Mouse (Mus musculus) left cerebral cortex, postnatal 10 days (tissue): Measurements from ENCODE around the gene Hmga1. TPM values are rescaled to one million over a fixed set of nuclear protein-coding genes. Genes with fewer than 3 reads are reported as not detected.

ENCODE experiments used
- DNase-seq, 2 experiments: peaks; one replicate each; pipeline ENCODE4 v3.0.0; 2021 to 2022; ENCODE audit warnings: low spot score in 2 of 2, mixed read lengths in 1 of 2; ENCODE audit errors: extremely low spot score in 1 of 2
- intact Hi-C: fragments of 180-260 bp; cut with DNase I; formaldehyde crosslinking; loops from one replicate; pipeline ENCODE4 v1.15.1; 2025
- total RNA-seq, 2 experiments: library from RNA; stranded (reverse); gene quantifications; 2 replicates each; pipeline ENCODE4 v1.2.3; 2021

Gene Hmga1
- 10 to 100 TPM; 40.6 TPM for total RNA-seq

- peak in 1 of 2 experiments; percentile 93 for DNase-seq
- intact Hi-C loops, result no loop called here
These were observed at the start of gene Hmga1 for GRCm38 (mm10) chr17:27556315-27557011. Gene Hmga1 (plus strand): TSS chr17:27556497.

DNA sequence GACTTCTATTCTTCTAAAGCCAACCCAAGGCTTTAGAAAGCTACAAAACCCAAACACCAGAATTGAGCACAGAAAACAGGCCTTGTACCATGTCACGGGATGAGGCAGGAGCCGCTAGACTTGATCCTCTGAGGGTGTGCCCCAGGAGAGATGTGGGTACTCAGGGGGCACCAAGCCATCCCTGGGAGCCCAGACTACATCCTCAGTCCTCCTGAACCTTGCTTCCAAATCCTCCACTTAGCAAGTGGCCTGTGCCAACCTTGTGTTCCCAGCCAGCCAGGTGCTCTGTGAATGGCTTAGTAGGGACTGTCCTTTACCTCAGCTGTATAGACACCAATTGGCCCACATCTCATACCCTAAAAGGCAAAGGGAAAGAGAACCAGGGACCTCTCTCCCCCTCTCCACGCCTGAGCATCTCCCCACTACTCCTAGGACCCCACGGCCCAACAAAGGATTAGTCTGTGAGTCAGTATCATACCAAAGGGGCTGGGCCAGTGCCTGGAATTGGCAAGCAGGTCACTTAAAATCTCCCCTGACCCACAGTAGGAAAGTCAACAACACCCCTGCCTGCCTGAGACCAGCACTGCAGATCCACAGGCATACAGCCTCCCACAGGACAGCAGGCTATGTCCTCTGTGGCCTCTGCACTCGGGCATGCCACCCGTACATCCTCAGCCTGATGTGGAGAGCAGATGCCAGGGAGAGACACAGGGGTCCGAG, 49.3 kb upstream of the Hmga1 start:
- intact Hi-C loops, result no loop called here
- DNase-seq, result no peak

GRCm38 (mm10) chr17:27507591-27507945, 48.7 kb upstream of the Hmga1 start:
- intact Hi-C loops, result no loop called here
- no peak for DNase-seq

DNA sequence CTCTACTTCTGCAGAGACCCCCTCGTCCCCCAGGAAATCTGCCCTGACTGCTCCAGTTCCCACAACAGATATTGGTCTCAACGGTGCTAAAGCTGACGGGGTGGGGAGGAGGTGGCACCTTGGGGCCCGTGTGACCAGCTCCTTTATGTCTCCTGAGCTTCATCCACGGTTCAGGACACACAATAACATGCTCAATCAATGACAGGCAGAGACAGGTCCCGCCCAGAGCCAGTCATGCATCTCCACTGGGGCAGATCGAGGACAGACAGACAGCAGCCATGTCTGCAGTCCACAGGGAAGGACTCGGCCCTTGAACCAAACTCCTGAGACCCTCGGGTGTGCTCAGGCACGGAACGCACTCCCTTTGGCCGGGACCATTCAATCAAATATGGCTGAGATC, 48.3 kb upstream of the Hmga1 start:
- intact Hi-C loops, result no loop called here
- DNase-seq, result no peak

DNA sequence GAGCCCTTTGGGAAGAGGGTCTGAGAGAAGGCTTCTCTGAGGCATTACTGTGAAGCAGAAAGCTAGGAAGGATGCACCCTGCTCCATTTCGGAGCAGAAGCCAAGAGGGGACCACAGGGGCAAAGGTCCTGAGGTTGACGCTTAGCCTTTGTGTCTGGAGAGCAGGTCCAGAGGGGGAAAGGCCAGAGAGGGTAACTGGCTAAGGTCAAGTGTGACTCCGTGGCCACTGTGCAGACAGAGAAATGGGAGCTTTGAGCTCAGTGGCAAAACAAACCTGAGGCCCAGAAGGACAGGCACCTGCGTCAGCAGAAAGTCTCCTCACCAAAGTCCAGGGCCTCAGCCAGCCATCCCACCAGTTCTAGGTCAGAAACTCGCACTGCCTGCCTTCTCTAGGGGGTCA, 47.8 kb upstream of the Hmga1 start:
- DNase-seq, result no peak
- intact Hi-C loops, result no loop called here

- no peak for DNase-seq
- intact Hi-C loops, result no loop called here
These were observed 47.2 kb upstream of the Hmga1 start for GRCm38 (mm10) chr17:27509056-27509455.

GRCm38 (mm10) chr17:27510258-27511124, 45.8 kb upstream of the Hmga1 start:
- intact Hi-C loops, result loop anchor here (10.0 kb wide), 1 partner anchor 296 kb away; no protein-coding TSS in a partner anchor
- no peak for DNase-seq

GRCm38 (mm10) chr17:27511125-27511735, 45.1 kb upstream of the Hmga1 start:
- DNase-seq, result no peak
- intact Hi-C loops, result loop anchor here (10.0 kb wide), 1 partner anchor 296 kb away; no protein-coding TSS in a partner anchor

GRCm38 (mm10) chr17:27511865-27512618, 44.3 kb upstream of the Hmga1 start:
- DNase-seq, result peak in 1 of 2 experiments; percentile 71
- intact Hi-C loops, result loop anchor here (10.0 kb wide), 1 partner anchor 297 kb away; no protein-coding TSS in a partner anchor

- no peak for DNase-seq
- intact Hi-C loops, result loop anchor here (10.0 kb wide), 1 partner anchor 298 kb away; no protein-coding TSS in a partner anchor
These were observed 43.6 kb upstream of the Hmga1 start for GRCm38 (mm10) chr17:27512619-27513161.

- intact Hi-C loops, result loop anchor here (10.0 kb wide), 1 partner anchor 299 kb away; no protein-coding TSS in a partner anchor
- peak in 1 of 2 experiments; percentile 59 for DNase-seq
These were observed 42.9 kb upstream of the Hmga1 start for GRCm38 (mm10) chr17:27513279-27513915.

DNA sequence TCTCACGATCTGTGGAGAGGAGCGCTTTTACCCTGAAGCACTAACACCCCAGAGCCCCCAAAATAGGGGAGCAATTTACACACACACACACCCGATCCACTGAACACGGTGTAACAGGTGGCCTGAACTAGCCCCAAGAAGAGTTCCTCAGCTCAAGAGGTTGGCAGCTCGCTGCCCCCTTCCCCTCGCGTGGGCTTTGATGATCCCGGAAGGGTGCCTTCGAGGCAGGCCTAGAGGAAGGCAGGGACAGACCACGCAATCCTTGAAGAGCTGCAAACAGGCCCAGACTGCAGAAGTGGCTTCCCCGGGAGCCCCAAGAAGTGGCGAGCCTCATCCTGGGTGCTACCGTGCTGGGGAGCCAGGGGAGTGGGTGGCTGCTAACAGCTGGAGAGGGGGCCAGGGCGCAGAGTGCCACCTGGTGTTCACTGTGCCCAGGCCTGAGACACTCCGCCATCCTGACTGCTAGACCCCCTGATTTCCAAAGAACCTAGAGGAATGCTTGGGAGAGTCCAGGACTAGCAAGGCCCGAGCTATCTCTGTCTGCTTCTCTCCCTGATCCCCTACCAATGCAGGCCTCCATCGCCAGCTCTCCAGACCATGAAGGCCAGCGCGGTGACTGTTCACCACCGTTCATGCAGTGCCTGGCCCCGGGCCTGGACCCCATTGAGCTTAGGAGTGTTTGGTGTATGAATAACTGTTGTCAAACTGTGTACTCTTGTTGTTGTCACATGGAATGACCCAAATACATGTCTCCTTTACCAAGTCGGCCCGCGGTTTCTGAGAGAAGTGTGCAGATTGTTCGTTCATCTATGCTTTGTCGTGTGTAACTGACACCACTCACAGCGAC, 42.2 kb upstream of the Hmga1 start:
- no peak for DNase-seq
- intact Hi-C loops, result loop anchor here (10.0 kb wide), 1 partner anchor 299 kb away; no protein-coding TSS in a partner anchor

DNA sequence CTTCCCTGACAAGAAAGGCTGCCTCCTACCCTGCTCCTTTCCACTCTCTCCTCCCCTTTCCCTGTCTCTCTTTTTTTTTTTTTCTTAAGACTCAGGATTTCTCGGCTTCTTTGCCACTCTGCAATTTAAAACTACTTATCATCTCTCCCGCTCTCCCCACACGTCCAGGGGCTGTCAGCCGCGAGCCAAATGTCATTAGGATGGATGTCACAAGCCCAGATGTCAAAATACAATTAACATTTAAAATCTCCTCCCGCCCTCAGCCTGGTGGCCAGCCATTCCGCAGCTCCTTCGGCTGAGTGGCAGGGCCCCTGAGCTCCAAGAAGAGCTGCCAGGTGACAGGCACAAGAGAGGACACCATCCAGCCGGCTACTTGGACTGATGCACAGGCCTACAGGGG, 38.0 kb upstream of the Hmga1 start:
- intact Hi-C loops, result loop anchor here (10.0 kb wide), 1 partner anchor 303 kb away; no protein-coding TSS in a partner anchor

DNA sequence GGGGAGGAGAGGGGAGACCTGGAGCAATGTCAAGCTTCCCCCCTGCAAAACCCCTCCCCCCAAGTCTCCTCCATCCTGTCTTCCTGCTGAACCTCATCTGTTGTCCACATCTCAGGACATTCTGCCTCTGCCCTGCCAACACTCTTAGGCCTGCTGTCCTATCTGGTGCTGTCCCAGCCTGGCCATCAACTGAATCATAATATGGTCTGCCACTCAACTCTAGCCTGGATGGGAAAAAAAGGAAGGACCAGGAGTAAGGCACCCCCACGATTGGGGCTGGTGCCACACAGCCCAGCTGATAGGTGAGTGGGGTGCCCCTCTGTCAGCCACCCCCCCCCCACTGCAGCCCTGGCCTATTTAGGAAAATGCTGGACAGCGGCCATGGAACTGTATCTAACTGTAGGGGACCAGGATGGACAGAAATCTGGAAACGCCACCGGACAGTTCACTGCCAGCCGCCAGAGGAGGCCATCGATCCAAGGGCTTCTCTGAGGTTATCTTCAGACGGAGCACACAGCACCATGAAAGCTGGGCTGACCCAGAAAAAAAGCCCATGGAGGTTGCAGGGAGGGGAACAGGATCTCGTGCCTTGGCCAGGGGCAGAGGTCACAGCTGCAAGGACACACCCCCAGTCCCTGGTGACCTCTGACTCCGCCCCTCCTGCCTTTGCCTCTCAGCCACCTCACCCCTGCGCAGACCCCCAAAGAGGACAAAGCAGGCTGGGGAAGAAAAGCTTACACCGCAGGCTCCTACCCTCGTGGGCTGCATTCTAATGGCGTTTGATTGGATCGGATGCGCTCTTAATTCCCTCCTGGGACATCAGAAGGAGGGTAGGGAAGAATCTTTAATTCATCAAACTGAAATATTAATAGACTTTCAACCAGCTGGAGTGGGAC, 37.3 kb upstream of the Hmga1 start:
- DNase-seq, result peak in 1 of 2 experiments; percentile 37
- intact Hi-C loops, result loop anchor here (10.0 kb wide), 1 partner anchor 304 kb away; no protein-coding TSS in a partner anchor

More for the DNA sequence above, 38.0 kb upstream of the Hmga1 start:
- peak in 1 of 2 experiments; percentile 22 for DNase-seq

GRCm38 (mm10) chr17:27520557-27520956, 35.7 kb upstream of the Hmga1 start:
- peak in 1 of 2 experiments; percentile 69 for DNase-seq
- intact Hi-C loops, result loop anchor here (5.0 kb wide), 1 partner anchor 488 kb away; no protein-coding TSS in a partner anchor
